Mouse (Mus musculus) MEL (cell line): Measurements from ENCODE around the gene Ndufb4. TPM values are rescaled to one million over a fixed set of nuclear protein-coding genes. Genes with fewer than 3 reads are reported as not detected.

Experiments used
- DNase-seq: peaks from one replicate; pipeline ENCODE4 v3.0.0; 2011; ENCODE audit warnings: low read depth, low spot score
- H3K27ac ChIP-seq: 2 replicates; pipeline ENCODE4 v1.5.1; 2012; ENCODE audit warnings: low read depth, mild to moderate bottlenecking, control low read depth, low read length, moderate library complexity; ENCODE audit not compliant: control insufficient read depth
- H3K27me3 ChIP-seq, 2 experiments: fragments of 150-350 bp in 1 of 2; sonication (generic) in 1 of 2; 2 replicates each; pipeline ENCODE4 v1.6.1; 2012; ENCODE audit warnings: low read length in 2 of 2, mild to moderate bottlenecking in 2 of 2, improper control_type of control experiment in 1 of 2, moderate library complexity in 1 of 2; ENCODE audit not compliant: insufficient read depth in 2 of 2, control insufficient read depth in 1 of 2
- H3K36me3 ChIP-seq, 2 experiments: 2 replicates each; pipeline ENCODE4 v1.6.1; 2012 to 2014; ENCODE audit warnings: low read length in 2 of 2, improper control_type of control experiment in 1 of 2, inconsistent platforms in 1 of 2, mild to moderate bottlenecking in 1 of 2; ENCODE audit not compliant: insufficient read depth in 2 of 2, control insufficient read depth in 1 of 2
- H3K4me1 ChIP-seq, 2 experiments: fragments of 150-350 bp in 1 of 2; sonication (generic) in 1 of 2; 2 replicates each; pipeline ENCODE4 v1.6.1; 2012; ENCODE audit warnings: low read length in 2 of 2, improper control_type of control experiment in 1 of 2, mild to moderate bottlenecking in 1 of 2; ENCODE audit not compliant: insufficient read depth in 2 of 2, control insufficient read depth in 1 of 2
- H3K4me3 ChIP-seq, 2 experiments: fragments of 150-350 bp in 1 of 2; sonication (generic) in 1 of 2; 2 replicates each; pipeline ENCODE4 v1.5.1; 2012; ENCODE audit warnings: low read depth in 2 of 2, low read length in 2 of 2, mild to moderate bottlenecking in 2 of 2, moderate library complexity in 2 of 2, control low read depth in 1 of 2, improper control_type of control experiment in 1 of 2; ENCODE audit not compliant: control insufficient read depth in 1 of 2, insufficient read depth in 1 of 2
- H3K79me2 ChIP-seq: 2 replicates; pipeline ENCODE4 v1.6.1; 2012; ENCODE audit warnings: mild to moderate bottlenecking, low read length, moderate library complexity; ENCODE audit not compliant: control insufficient read depth, poor library complexity, insufficient read depth
- H3K9ac ChIP-seq: 2 replicates; pipeline ENCODE4 v1.6.1; 2012; ENCODE audit warnings: low read depth, mild to moderate bottlenecking, control low read depth, low read length, moderate library complexity; ENCODE audit not compliant: control insufficient read depth, poor library complexity, severe bottlenecking
- H3K9me3 ChIP-seq: fragments of 150-350 bp; sonication (generic); replicated peaks from 2 replicates; pipeline ENCODE4 v1.6.1; 2012; ENCODE audit warnings: mild to moderate bottlenecking, low read length, improper control_type of control experiment, moderate library complexity; ENCODE audit not compliant: insufficient read depth
- BHLHE40 ChIP-seq: IDR thresholded peaks from 2 replicates; pipeline ENCODE4 v1.6.1; 2012; ENCODE audit warnings: low read depth, mild to moderate bottlenecking, inconsistent platforms, low read length, improper control_type of control experiment, borderline replicate concordance
- CHD1 ChIP-seq: IDR thresholded peaks from 2 replicates; pipeline ENCODE4 v1.6.1; 2012; ENCODE audit warnings: low read depth, mild to moderate bottlenecking, inconsistent platforms, low read length, improper control_type of control experiment
- CHD2 ChIP-seq: IDR thresholded peaks from 2 replicates; pipeline ENCODE4 v1.6.1; 2011; ENCODE audit warnings: low read length, improper control_type of control experiment
- CTCF ChIP-seq, 3 experiments: IDR thresholded peaks in 2 of 3; conservative IDR thresholded peaks in 1 of 3; 2 replicates each; pipeline ENCODE4 v1.5.1; 2011 to 2012; ENCODE audit warnings: low read length in 3 of 3, low read depth in 2 of 3, mild to moderate bottlenecking in 2 of 3, improper control_type of control experiment in 1 of 3, inconsistent platforms in 1 of 3, mixed read lengths in 1 of 3, moderate library complexity in 1 of 3; ENCODE audit not compliant: control insufficient read depth in 1 of 3, insufficient read depth in 1 of 3, poor library complexity in 1 of 3, severe bottlenecking in 1 of 3
- EP300 ChIP-seq, 2 experiments: IDR thresholded peaks; 2 replicates each; pipeline ENCODE4 v1.6.1; 2011; ENCODE audit warnings: improper control_type of control experiment in 2 of 2, low read length in 2 of 2, low read depth in 1 of 2, mild to moderate bottlenecking in 1 of 2
- ETS1 ChIP-seq: IDR thresholded peaks from 2 replicates; pipeline ENCODE4 v1.6.1; 2012; ENCODE audit warnings: low read depth, mild to moderate bottlenecking, inconsistent platforms, low read length, improper control_type of control experiment, moderate library complexity
- GATA1 ChIP-seq: IDR thresholded peaks from 2 replicates; pipeline ENCODE4 v1.6.1; 2011; ENCODE audit warnings: low read depth, low read length, improper control_type of control experiment
- HCFC1 ChIP-seq: IDR thresholded peaks from 2 replicates; pipeline ENCODE4 v1.6.1; 2012; ENCODE audit warnings: low read depth, mild to moderate bottlenecking, inconsistent platforms, low read length, improper control_type of control experiment, moderate library complexity
- MAFK ChIP-seq: IDR thresholded peaks from 2 replicates; pipeline ENCODE4 v1.6.1; 2011; ENCODE audit warnings: low read depth, mild to moderate bottlenecking, low read length, improper control_type of control experiment, borderline replicate concordance
- MAX ChIP-seq: IDR thresholded peaks from 2 replicates; pipeline ENCODE4 v1.6.1; 2011; ENCODE audit warnings: low read length, improper control_type of control experiment
- MAZ ChIP-seq: IDR thresholded peaks from 2 replicates; pipeline ENCODE4 v1.6.1; 2012; ENCODE audit warnings: low read depth, mild to moderate bottlenecking, inconsistent platforms, low read length, improper control_type of control experiment
- MYB ChIP-seq: IDR thresholded peaks from 2 replicates; pipeline ENCODE4 v1.6.1; 2011; ENCODE audit warnings: mild to moderate bottlenecking, low read depth, low read length, improper control_type of control experiment
- NRF1 ChIP-seq: IDR thresholded peaks from 2 replicates; pipeline ENCODE4 v1.6.1; 2014; ENCODE audit warnings: low read depth, mild to moderate bottlenecking, inconsistent platforms, low read length, improper control_type of control experiment, moderate library complexity; ENCODE audit not compliant: poor library complexity, insufficient read depth, severe bottlenecking
- POLR2AphosphoS2 ChIP-seq: IDR thresholded peaks from 2 replicates; pipeline ENCODE4 v1.6.1; 2011; ENCODE audit warnings: low read length, improper control_type of control experiment
- POLR2AphosphoS5 ChIP-seq: IDR thresholded peaks from 2 replicates; pipeline ENCODE4 v1.6.1; 2012; ENCODE audit warnings: low read depth, borderline replicate concordance, mild to moderate bottlenecking, inconsistent platforms, low read length, moderate library complexity, mixed read lengths
- RCOR1 ChIP-seq: IDR thresholded peaks from 2 replicates; pipeline ENCODE4 v1.6.1; 2012; ENCODE audit warnings: low read depth, mild to moderate bottlenecking, inconsistent platforms, low read length, improper control_type of control experiment
- TAL1 ChIP-seq: IDR thresholded peaks from 2 replicates; pipeline ENCODE4 v1.6.1; 2012; ENCODE audit warnings: mild to moderate bottlenecking, inconsistent platforms, low read length, moderate library complexity, mixed read lengths
- TCF12 ChIP-seq: IDR thresholded peaks from 2 replicates; pipeline ENCODE4 v1.6.1; 2014; ENCODE audit warnings: low read depth, mild to moderate bottlenecking, inconsistent platforms, low read length, improper control_type of control experiment, moderate library complexity
- UBTF ChIP-seq: IDR thresholded peaks from 2 replicates; pipeline ENCODE4 v1.6.1; 2012; ENCODE audit warnings: low read depth, mild to moderate bottlenecking, inconsistent platforms, low read length, improper control_type of control experiment, moderate library complexity, borderline replicate concordance; ENCODE audit not compliant: insufficient read depth
- USF1 ChIP-seq: IDR thresholded peaks from 2 replicates; pipeline ENCODE4 v1.6.1; 2014; ENCODE audit warnings: low read depth, mild to moderate bottlenecking, inconsistent platforms, low read length, improper control_type of control experiment, moderate library complexity
- ZKSCAN1 ChIP-seq: IDR thresholded peaks from 2 replicates; pipeline ENCODE4 v1.6.1; 2012; ENCODE audit warnings: low read depth, mild to moderate bottlenecking, inconsistent platforms, low read length, improper control_type of control experiment, moderate library complexity
- ZMIZ1 ChIP-seq: IDR thresholded peaks from 2 replicates; pipeline ENCODE4 v1.6.1; 2012; ENCODE audit warnings: low read depth, mild to moderate bottlenecking, inconsistent platforms, low read length, improper control_type of control experiment, moderate library complexity
- ZNF384 ChIP-seq: IDR thresholded peaks from 2 replicates; pipeline ENCODE4 v1.6.1; 2012; ENCODE audit warnings: low read depth, mild to moderate bottlenecking, inconsistent platforms, low read length, improper control_type of control experiment
- polyA plus RNA-seq, 2 experiments: library from polyadenylated mRNA; stranded (reverse) in 1 of 2; unstranded in 1 of 2; fragments of >175 nt in 1 of 2; fragments of >200 nt in 1 of 2; gene quantifications; 2 replicates each; pipeline versions ENCODE4 v1.2.1 to v1.2.4; 2012; ENCODE audit warnings: low replicate concordance in 2 of 2, low read depth in 1 of 2; ENCODE audit not compliant: insufficient read length in 2 of 2, insufficient read depth in 1 of 2, missing spikeins in 1 of 2
- total RNA-seq: library from RNA; depleted of rRNA; stranded (reverse); fragments of 300-350 nt; gene quantifications from 2 replicates; pipeline ENCODE4 v1.2.3, GENCODE M21; 2012

Gene Ndufb4
- total and polyA plus RNA-seq, 3 experiments = 28.9 to 48.0 TPM; not detected in 1

DNA sequence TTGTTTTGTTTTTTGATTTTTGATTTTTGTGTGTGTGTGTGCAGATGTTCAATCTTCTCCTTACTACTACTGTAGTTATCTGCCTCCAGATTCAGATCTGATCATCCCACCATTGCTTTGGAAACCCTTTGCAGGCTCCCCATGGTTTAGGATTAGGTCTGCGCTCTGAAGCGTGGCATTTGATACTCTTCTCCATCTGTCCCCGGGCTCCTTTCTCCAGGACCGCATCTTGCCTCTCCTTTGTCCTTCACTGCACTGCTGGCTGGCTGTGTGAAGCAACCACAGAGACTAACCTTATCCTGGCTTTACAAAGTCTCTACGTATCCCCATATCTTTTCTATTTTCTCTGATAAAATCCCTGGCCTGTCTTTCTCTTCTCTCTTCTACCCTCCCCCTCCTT lies 31.3 kb downstream of the Ndufb4 start:
- Histone ChIP-seq H3K9me3 (no peaks in the 10 kb centered on the region), H3K4me3 (no peak overlapping the region), H3K79me2 (no peaks in the 10 kb centered on the region), H3K4me1 (no peaks in the 10 kb centered on the region), H3K36me3 (no peaks in the 10 kb centered on the region), H3K27me3 (peaks cover 0 to 1% of the 10 kb centered on the region in 2 experiments; a peak in 2 of 4 replicates), H3K27ac (no peak overlapping the region), H3K9ac (no peak overlapping the region)
- no peak for DNase-seq
- no peak for TF ChIP-seq TAL1
- TF ChIP-seq UBTF = no peak
- TF ChIP-seq MYB = no peak
- no peak for TF ChIP-seq CTCF (IDR thresholded peaks at IDR 0.05 in 2 of 3, conservative IDR thresholded peaks at IDR 0.05 in 1 of 3; ENCODE audit: control insufficient read depth in 1 of 3, insufficient read depth in 1 of 3, low read depth in 2 of 3, low read length in 3 of 3, poor library complexity in 1 of 3, severe bottlenecking in 1 of 3)
- TF ChIP-seq GATA1 = no peak
- TF ChIP-seq TCF12 = no peak
- no peak for TF ChIP-seq ZMIZ1
- TF ChIP-seq EP300 (IDR thresholded peaks at IDR 0.05; ENCODE audit: low read depth in 1 of 2, low read length in 2 of 2) = no peak
- no peak for TF ChIP-seq USF1
- TF ChIP-seq MAX = no peak
- TF ChIP-seq CHD2 = no peak
- TF ChIP-seq ZNF384 = no peak
- no peak for TF ChIP-seq BHLHE40
- TF ChIP-seq CHD1 = no peak

DNA sequence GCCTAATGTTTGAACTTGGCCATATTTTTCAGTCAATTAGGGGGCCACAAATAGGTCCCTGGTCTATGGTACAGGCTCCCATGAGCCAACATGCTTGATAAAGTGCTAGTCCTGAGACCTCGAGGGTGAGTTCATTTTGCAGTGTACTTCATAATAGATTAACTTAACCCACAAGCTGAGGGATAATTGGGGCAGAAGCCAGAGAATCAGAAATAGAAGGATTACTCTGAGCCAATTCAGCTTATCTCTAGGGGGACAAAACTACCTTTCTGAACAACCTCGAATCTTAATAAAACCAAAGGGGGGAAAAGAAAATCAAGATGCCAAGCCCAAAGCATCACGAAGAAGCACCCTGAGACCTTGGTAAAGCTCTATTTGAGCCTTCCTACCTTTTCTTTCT lies 31.9 kb downstream of the Ndufb4 start:
- Histone ChIP-seq H3K4me1 (no peaks in the 10 kb centered on the region), H3K9ac (no peak overlapping the region), H3K36me3 (no peaks in the 10 kb centered on the region), H3K9me3 (no peaks in the 10 kb centered on the region), H3K27ac (no peak overlapping the region), H3K27me3 (peaks cover 0 to 1% of the 10 kb centered on the region in 2 experiments; a peak in 3 of 4 replicates), H3K79me2 (no peaks in the 10 kb centered on the region), H3K4me3 (no peak overlapping the region)
- DNase-seq = no peak
- TF ChIP-seq TCF12 (no peak), ETS1 (no peak), POLR2AphosphoS2 (no peak), NRF1 (no peak), MAZ (no peak), ZKSCAN1 (no peak), HCFC1 (no peak), MAX (no peak), GATA1 (no peak), MAFK (no peak), RCOR1 (no peak), ZMIZ1 (no peak), EP300 (IDR thresholded peaks at IDR 0.05; ENCODE audit: low read depth in 1 of 2, low read length in 2 of 2) (no peak), CHD1 (no peak), POLR2AphosphoS5 (no peak)
